Mouse (Mus musculus) testis, postnatal 10 days (tissue): ENCODE results near the gene Gnaq.
"Not testable (repeated sequence)": the region's sequence is repeated elsewhere in the genome, so short reads cannot be mapped to it uniquely, and the experiment has no call there.

Experiments used
- DNase-seq: peaks from one replicate; pipeline ENCODE4 v3.0.0; 2021; ENCODE audit warnings: low spot score

The Gnaq gene

GRCm38 (mm10) chr19:16259786-16260434, 127.3 kb downstream of the Gnaq start:
- DNase-seq: no peak

GRCm38 (mm10) chr19:16260435-16260832, 127.8 kb downstream of the Gnaq start:
- no peak for DNase-seq

- no peak for DNase-seq
Observed at GRCm38 (mm10) chr19:16260973-16261372, 128.3 kb downstream of the Gnaq start.

GRCm38 (mm10) chr19:16261631-16262030, 129.0 kb downstream of the Gnaq start:
- DNase-seq: no peak

GRCm38 (mm10) chr19:16262340-16262739, 129.7 kb downstream of the Gnaq start:
- no peak for DNase-seq

- DNase-seq: not testable (repeated sequence)
Observed at GRCm38 (mm10) chr19:16267362-16267761, 134.7 kb downstream of the Gnaq start.

GRCm38 (mm10) chr19:16270236-16270635, 137.6 kb downstream of the Gnaq start:
- no peak for DNase-seq

- DNase-seq: no peak
Observed at GRCm38 (mm10) chr19:16271002-16271401, 138.4 kb downstream of the Gnaq start.

- no peak for DNase-seq
Observed at GRCm38 (mm10) chr19:16273021-16273420, 140.4 kb downstream of the Gnaq start.

GRCm38 (mm10) chr19:16280231-16280630, 147.6 kb downstream of the Gnaq start:
- DNase-seq: no peak

- no peak for DNase-seq
Observed at GRCm38 (mm10) chr19:16285051-16286028, 152.7 kb downstream of the Gnaq start.

- no peak for DNase-seq
Observed at GRCm38 (mm10) chr19:16286451-16287175, 154.0 kb downstream of the Gnaq start.

GRCm38 (mm10) chr19:16287307-16287706, 154.7 kb downstream of the Gnaq start:
- no peak for DNase-seq

- no peak for DNase-seq
Observed at GRCm38 (mm10) chr19:16287971-16288370, 155.3 kb downstream of the Gnaq start.

- DNase-seq: no peak
Observed at GRCm38 (mm10) chr19:16291088-16291487, 158.5 kb downstream of the Gnaq start.

GRCm38 (mm10) chr19:16292056-16292608, 159.5 kb downstream of the Gnaq start:
- no peak for DNase-seq

- no peak for DNase-seq
Observed at GRCm38 (mm10) chr19:16292978-16293377, 160.3 kb downstream of the Gnaq start.

- no peak for DNase-seq
Observed at GRCm38 (mm10) chr19:16300413-16300812, 167.8 kb downstream of the Gnaq start.

GRCm38 (mm10) chr19:16301336-16301735, 168.7 kb downstream of the Gnaq start:
- DNase-seq: no peak

GRCm38 (mm10) chr19:16309031-16309430, 176.4 kb downstream of the Gnaq start:
- DNase-seq: no peak

GRCm38 (mm10) chr19:16314295-16314821, 181.7 kb downstream of the Gnaq start:
- no peak for DNase-seq

- no peak for DNase-seq
Observed at GRCm38 (mm10) chr19:16315525-16315924, 182.9 kb downstream of the Gnaq start.
